Mouse (Mus musculus): ENCODE measurements at regions not wholly inside any gene's neighbourhood (a gene's known extent, or its start where the extent isn't known, plus 50 kb on each side); places are given as distances from the start of the nearest gene placed in this dataset.

DNA sequence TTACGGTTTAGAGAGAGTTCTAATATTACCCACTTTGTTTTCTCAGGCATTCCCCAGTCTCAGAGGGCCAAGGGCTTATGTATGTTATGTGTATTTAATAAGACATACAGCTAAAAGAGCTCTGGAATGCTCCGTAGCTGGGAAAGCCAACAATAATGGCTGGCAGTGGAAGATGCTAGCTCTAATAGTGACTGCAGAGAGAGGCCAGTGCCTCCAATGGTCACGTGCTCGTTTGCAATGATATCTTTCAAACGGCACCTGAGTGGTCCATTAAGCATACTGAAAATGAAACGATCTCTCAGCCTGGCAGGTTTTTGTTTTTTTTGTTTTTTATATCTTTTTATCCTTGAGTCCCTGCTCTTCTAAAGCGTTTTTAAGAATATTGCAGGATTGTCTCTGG is 324.0 kb downstream of the Sox11 start:
- TF ChIP-seq POLR2A (IDR thresholded peaks at IDR 0.05; ENCODE audit: borderline replicate concordance, extremely low read depth, low read depth, low read length): no peak
- TF ChIP-seq CTCF (IDR thresholded peaks at IDR 0.05; ENCODE audit: insufficient read depth, low read length): no peak

Measured in lung, adult 2 months (tissue).